Mouse (Mus musculus) heart, postnatal 0 days (tissue): ENCODE measurements around the gene Itpr2. TPM values are rescaled to one million over a fixed set of nuclear protein-coding genes. Genes with fewer than 3 reads are reported as not detected.

Source experiments
- ATAC-seq: fragments of 200-750 bp; cut with Nextera tagmentation; 2 replicates; pipeline ENCODE4 v1.8.0; 2017; ENCODE audit warnings: low read depth, moderate number of reproducible peaks, moderate library complexity; ENCODE audit not compliant: insufficient read depth
- DNase-seq: peaks from one replicate; pipeline ENCODE4 v3.0.0-alpha.2; 2016; ENCODE audit warnings: low spot score
- H3K27ac ChIP-seq: fragments of 300-500 bp; sonication (generic); 2 replicates; pipeline ENCODE4 v1.5.1; 2014; ENCODE audit warnings: low read depth, mild to moderate bottlenecking
- H3K27me3 ChIP-seq: fragments of 300-500 bp; sonication (generic); 2 replicates; pipeline ENCODE4 v1.6.1; 2014; ENCODE audit warnings: low read length, mixed read lengths; ENCODE audit not compliant: control insufficient read depth, insufficient read depth
- H3K36me3 ChIP-seq: fragments of 300-500 bp; sonication (generic); replicated peaks from 2 replicates; pipeline ENCODE4 v1.6.1; 2014; ENCODE audit warnings: low read length, mixed read lengths; ENCODE audit not compliant: control insufficient read depth, insufficient read depth
- H3K4me1 ChIP-seq: fragments of 300-500 bp; sonication (generic); 2 replicates; pipeline ENCODE4 v1.6.1; 2014; ENCODE audit warnings: antibody characterized with exemption; ENCODE audit not compliant: control insufficient read depth, insufficient read depth
- H3K4me2 ChIP-seq: fragments of 300-500 bp; sonication (generic); 2 replicates; pipeline ENCODE4 v1.6.1; 2014; ENCODE audit warnings: low read depth, mild to moderate bottlenecking, low read length, moderate library complexity
- H3K4me3 ChIP-seq: fragments of 300-500 bp; sonication (generic); 2 replicates; pipeline ENCODE4 v1.5.1; 2014; ENCODE audit warnings: low read depth, low read length
- H3K9ac ChIP-seq: fragments of 300-500 bp; sonication (generic); replicated peaks from 2 replicates; pipeline ENCODE4 v1.6.1; 2014; ENCODE audit warnings: low read depth, low read length, mixed read lengths
- H3K9me3 ChIP-seq: fragments of 300-500 bp; sonication (generic); replicated peaks from 2 replicates; pipeline ENCODE4 v1.6.1; 2016; ENCODE audit warnings: low read length; ENCODE audit not compliant: control insufficient read depth
- CTCF ChIP-seq: IDR thresholded peaks from 2 replicates; pipeline ENCODE4 v1.5.1; 2016; ENCODE audit warnings: antibody characterized with exemption, control low read depth, low read depth
- EP300 ChIP-seq: IDR thresholded peaks from 2 replicates; pipeline ENCODE4 v1.6.1; 2016; ENCODE audit warnings: antibody characterized with exemption, low read depth
- WGBS: fragments of 180-500 bp; shearing (Covaris S2); extraction: QIAGEN DNeasy Blood & Tissue Kit; methylation state at CpG from one replicate; pipeline ENCODE4 v1.1.7; 2014; 5-methylcytosine and 5-hydroxymethylcytosine counted together
- polyA plus RNA-seq: library from polyadenylated mRNA; unstranded; fragments of >200 nt; fragmentation: Nextera tagmentation; extraction: Ambion mirVana; gene quantifications from 2 replicates; pipeline ENCODE4 v1.2.1, GENCODE M21; 2015
- total RNA-seq: library from RNA; depleted of rRNA; stranded (reverse); fragments of >200 nt; gene quantifications from 2 replicates; pipeline ENCODE4 v1.2.3, GENCODE M21; 2014; ENCODE audit warnings: low replicate concordance

The Itpr2 gene
- total and polyA plus RNA-seq, 2 experiments from 2014 or later: 26.5 to 59.5 TPM

GRCm38 (mm10) chr6:146414094-146414493 lies 87.9 kb downstream of the Itpr2 start:
- no peak for TF ChIP-seq CTCF
- no peak for TF ChIP-seq EP300
- peaks cover 8% of the 10 kb centered on the region; the same call in 1 of the 2 replicates for H3K4me1 ChIP-seq
- DNase-seq: no peak
- no peak overlapping the region for H3K4me2 ChIP-seq
- H3K27me3 ChIP-seq: no peaks in the 10 kb centered on the region
- no peak overlapping the region for H3K4me3 ChIP-seq
- WGBS: 59% methylated on average over 7 of the region's 7 CpGs
- 0 out of 2 replicates have a peak overlapping the region, but pooled peaks have one; percentile 6 for H3K27ac ChIP-seq
- peaks cover 37% of the 10 kb centered on the region for H3K36me3 ChIP-seq
- ATAC-seq: no peak
- no peaks in the 10 kb centered on the region for H3K9me3 ChIP-seq
- H3K9ac ChIP-seq: no peak overlapping the region

- Histone ChIP-seq H3K9ac (no peak overlapping the region), H3K27ac (no peak overlapping the region), H3K36me3 (peaks cover 32% of the 10 kb centered on the region), H3K27me3 (no peaks in the 10 kb centered on the region), H3K4me3 (no peak overlapping the region), H3K4me2 (no peak overlapping the region), H3K9me3 (no peaks in the 10 kb centered on the region), H3K4me1 (peaks cover 8% of the 10 kb centered on the region; the same call in 1 of the 2 replicates)
- 85% methylated on average over 16 of the region's 16 CpGs for WGBS
- ATAC-seq: no peak
- no peak for TF ChIP-seq EP300
- no peak for TF ChIP-seq CTCF
- DNase-seq: no peak
These were observed 90.5 kb downstream of the Itpr2 start for GRCm38 (mm10) chr6:146411446-146412070.

DNA sequence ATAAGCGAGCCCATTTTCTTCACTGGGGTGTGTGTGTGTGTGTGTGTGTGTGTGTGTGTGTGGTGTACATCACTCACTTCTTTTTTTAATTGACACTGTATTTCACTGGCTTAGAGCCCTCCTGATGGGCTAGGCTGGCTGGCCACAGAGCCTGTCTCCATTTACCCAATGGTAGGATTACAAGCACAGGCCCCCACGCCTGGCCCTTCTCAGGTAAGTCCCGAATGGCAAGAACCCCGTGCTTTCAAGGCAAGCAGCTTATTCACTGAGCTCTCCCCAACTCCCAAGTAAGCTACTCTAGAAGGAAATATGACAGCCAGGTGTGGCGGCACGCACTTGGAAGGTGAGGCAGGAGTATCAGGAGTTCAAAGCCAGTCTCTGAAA lies 91.6 kb downstream of the Itpr2 start:
- H3K27ac ChIP-seq: peak overlapping the region; percentile 84
- WGBS: 74% methylated on average over 6 of the region's 6 CpGs
- ATAC-seq: no peak
- H3K36me3 ChIP-seq: peaks cover 21% of the 10 kb centered on the region
- H3K4me2 ChIP-seq: peak overlapping the region; percentile 48; the same call in 1 of the 2 replicates
- H3K4me1 ChIP-seq: peaks cover 8% of the 10 kb centered on the region; the same call in 1 of the 2 replicates
- no peaks in the 10 kb centered on the region for H3K9me3 ChIP-seq
- no peak for TF ChIP-seq EP300
- no peak for TF ChIP-seq CTCF
- no peaks in the 10 kb centered on the region for H3K27me3 ChIP-seq
- no peak overlapping the region for H3K4me3 ChIP-seq
- no peak overlapping the region for H3K9ac ChIP-seq
- DNase-seq: no peak

- ATAC-seq: peak; percentile 79
- Histone ChIP-seq H3K36me3 (peaks cover 18% of the 10 kb centered on the region), H3K27ac (peak overlapping the region; percentile 84), H3K4me1 (peaks cover 8% of the 10 kb centered on the region; the same call in 1 of the 2 replicates), H3K9ac (no peak overlapping the region), H3K9me3 (no peaks in the 10 kb centered on the region), H3K27me3 (no peaks in the 10 kb centered on the region), H3K4me3 (0 out of 2 replicates have a peak overlapping the region, but pooled peaks have one; percentile 5), H3K4me2 (peak overlapping the region; percentile 48)
- TF ChIP-seq EP300 (no peak), CTCF (peak; percentile 93)
- WGBS: 22% methylated on average over 10 of the region's 10 CpGs
- DNase-seq: peak; percentile 90
These were observed 92.2 kb downstream of the Itpr2 start for GRCm38 (mm10) chr6:146409692-146410426.

- Histone ChIP-seq H3K4me2 (no peak overlapping the region), H3K36me3 (peaks cover 30% of the 10 kb centered on the region), H3K27ac (no peak overlapping the region), H3K27me3 (no peaks in the 10 kb centered on the region), H3K9me3 (no peaks in the 10 kb centered on the region), H3K4me1 (peaks cover 4% of the 10 kb centered on the region; the same call in 1 of the 2 replicates), H3K4me3 (no peak overlapping the region), H3K9ac (no peak overlapping the region)
- peak; percentile 84 for TF ChIP-seq CTCF
- TF ChIP-seq EP300: no peak
- 42% methylated on average over 6 of the region's 6 CpGs for WGBS
- peak; percentile 24 for DNase-seq
- ATAC-seq: no peak
These were observed 96.6 kb downstream of the Itpr2 start for GRCm38 (mm10) chr6:146405380-146405779.
